Mouse (Mus musculus): ENCODE measurements around the gene Mepce.
A peak's percentile ranks its signal among the peaks of the same experiment; 100 is the strongest.
"Not testable (repeated sequence)": the region's sequence is repeated elsewhere in the genome, so short reads cannot be mapped to it uniquely, and the experiment has no call there.

The Mepce gene

GRCm38 (mm10) chr5:137758921-137759534 is 28.4 kb downstream of the Mepce start:
- DNase-seq (ENCODE audit: low spot score): no peak

GRCm38 (mm10) chr5:137757887-137758286 is 29.6 kb downstream of the Mepce start:
- DNase-seq (ENCODE audit: low spot score): no peak

GRCm38 (mm10) chr5:137756882-137757661 is 30.4 kb downstream of the Mepce start:
- peak; percentile 81 for DNase-seq (ENCODE audit: low spot score)

- DNase-seq (ENCODE audit: low spot score): no peak
Measured at GRCm38 (mm10) chr5:137756106-137756505, 31.3 kb downstream of the Mepce start.

GRCm38 (mm10) chr5:137755425-137755824 is 32.0 kb downstream of the Mepce start:
- DNase-seq (ENCODE audit: low spot score): no peak

GRCm38 (mm10) chr5:137753111-137753832 is 34.2 kb downstream of the Mepce start:
- no peak for DNase-seq (ENCODE audit: low spot score)

- no peak for DNase-seq (ENCODE audit: low spot score)
Measured at GRCm38 (mm10) chr5:137751988-137752387, 35.5 kb downstream of the Mepce start.

GRCm38 (mm10) chr5:137751221-137751887 is 36.1 kb downstream of the Mepce start:
- DNase-seq (ENCODE audit: low spot score): no peak

- DNase-seq (ENCODE audit: low spot score): not testable (repeated sequence)
Measured at GRCm38 (mm10) chr5:137750212-137750611, 37.2 kb downstream of the Mepce start.

GRCm38 (mm10) chr5:137749196-137749836 is 38.1 kb downstream of the Mepce start:
- DNase-seq (ENCODE audit: low spot score): no peak

GRCm38 (mm10) chr5:137748130-137748770 is 39.2 kb downstream of the Mepce start:
- DNase-seq (ENCODE audit: low spot score): no peak

- peak; percentile 36 for DNase-seq (ENCODE audit: low spot score)
Measured at GRCm38 (mm10) chr5:137747326-137747961, 40.0 kb downstream of the Mepce start.

- no peak for DNase-seq (ENCODE audit: low spot score)
Measured at GRCm38 (mm10) chr5:137746851-137747325, 40.6 kb downstream of the Mepce start.

GRCm38 (mm10) chr5:137746282-137746850 is 41.1 kb downstream of the Mepce start:
- peak; percentile 62 for DNase-seq (ENCODE audit: low spot score)

- peak; percentile 87 for DNase-seq (ENCODE audit: low spot score)
Measured at GRCm38 (mm10) chr5:137745214-137746171, 42.0 kb downstream of the Mepce start, which contains the start of gene Tsc22d4. TSS of gene Tsc22d4 (plus strand) at chr5:137745730.

GRCm38 (mm10) chr5:137744197-137744596 is 43.3 kb downstream of the Mepce start:
- DNase-seq (ENCODE audit: low spot score): no peak

- no peak for DNase-seq (ENCODE audit: low spot score)
Measured at GRCm38 (mm10) chr5:137742836-137743235, 44.6 kb downstream of the Mepce start.

GRCm38 (mm10) chr5:137742048-137742447 is 45.4 kb downstream of the Mepce start:
- no peak for DNase-seq (ENCODE audit: low spot score)
